Mouse (Mus musculus) embryonic fibroblast, embryonic 13.5 days (primary cell): ENCODE measurements around the gene Ccdc146.

Source experiments
- CTCF ChIP-seq: IDR thresholded peaks from 2 replicates; pipeline ENCODE4 v1.5.1; 2011; ENCODE audit warnings: mild to moderate bottlenecking, control low read depth, low read length, moderate library complexity, borderline replicate concordance; ENCODE audit not compliant: insufficient read depth
- POLR2A ChIP-seq: IDR thresholded peaks from 2 replicates; pipeline ENCODE4 v1.6.1; 2011; ENCODE audit warnings: low read depth, mild to moderate bottlenecking, control low read depth, low read length, moderate library complexity

DNA sequence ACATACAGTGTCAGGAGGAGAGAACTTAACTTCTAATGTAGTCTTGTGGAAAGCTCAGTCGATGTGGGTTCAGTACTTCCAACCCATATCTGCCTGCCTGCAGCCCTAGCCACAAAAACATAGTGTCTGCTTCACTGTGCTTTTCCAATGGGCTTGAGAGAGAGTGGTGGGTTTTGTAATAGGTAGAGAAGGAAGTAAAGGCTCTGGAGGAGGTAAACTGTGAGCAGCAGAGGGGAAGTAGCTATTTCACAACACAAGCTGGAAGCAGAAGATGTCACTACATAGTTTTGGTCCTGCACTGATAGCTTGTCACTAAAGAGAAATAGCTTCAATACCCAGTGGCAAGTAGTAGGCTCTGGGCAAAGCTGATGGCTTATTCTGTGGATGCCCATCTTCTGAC lies 92.4 kb downstream of the Ccdc146 start:
- TF ChIP-seq POLR2A, result no peak
- no peak for TF ChIP-seq CTCF
